Mouse (Mus musculus): ENCODE data around the gene Efcab11.

DNA sequence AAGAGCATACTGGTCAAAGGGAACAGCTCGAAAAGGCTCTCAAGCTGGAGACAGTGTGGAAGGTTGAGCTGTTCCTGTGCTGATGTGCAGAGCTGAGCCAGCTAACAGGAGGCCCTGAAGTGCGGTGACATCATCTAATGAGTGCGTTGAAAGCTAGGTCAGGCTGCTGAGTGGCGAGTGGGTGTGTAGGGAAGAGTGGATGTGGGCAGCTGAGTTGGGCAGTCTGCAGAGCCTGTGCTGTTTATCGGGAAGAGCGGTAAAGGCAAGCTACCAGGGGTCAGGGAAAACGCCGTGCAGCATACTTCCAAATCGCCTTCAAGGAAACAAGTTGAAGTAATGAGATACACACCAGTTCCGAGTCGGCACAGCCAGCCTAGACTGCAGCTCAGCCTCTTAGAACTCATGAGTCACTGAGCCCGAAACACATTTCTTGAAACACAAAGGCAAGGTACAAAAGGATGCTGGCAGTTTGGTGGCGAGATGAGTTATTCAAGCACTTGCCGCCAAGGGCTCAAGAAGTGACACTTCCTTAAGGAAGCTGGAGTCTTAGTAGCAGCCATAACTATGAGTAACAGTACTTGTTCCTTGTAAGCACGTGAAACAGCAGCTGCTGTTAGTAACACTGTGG is 33.7 kb upstream of the Efcab11 start:
- no peak for TF ChIP-seq USF1 (IDR thresholded peaks at IDR 0.05; ENCODE audit: low read depth, low read length)
- no peak for TF ChIP-seq MAFK (IDR thresholded peaks at IDR 0.05; ENCODE audit: borderline replicate concordance, low read depth, low read length)
